Comparison of ENCODE assay signal across 8 mouse cellular contexts in genomic region chr1:123974621-123975020, GRCm38 (mm10).
DNase-seq lines count a peak whose midpoint lies in the region; TF ChIP-seq lines count a peak whose summit lies in the region.

No protein-coding gene starts in this region.

- TF ChIP-seq EP300 in MEL (IDR thresholded peaks at IDR 0.05; ENCODE audit: low read depth in 1 of 2, low read length in 2 of 2): no peak

- H3K27ac ChIP-seq in left cerebral cortex, adult 2 months: no peak overlapping the region
- no peak overlapping the region for H3K27ac ChIP-seq in MEL (ENCODE audit: control insufficient read depth, low read depth, low read length)

- H3K9me3 ChIP-seq in MEL (replicated peaks; ENCODE audit: insufficient read depth, low read length): no peaks in the 10 kb centered on the region

- H3K36me3 ChIP-seq in MEL (ENCODE audit: control insufficient read depth in 1 of 2, insufficient read depth in 2 of 2, low read length in 2 of 2): no peaks in the 10 kb centered on the region

- no peak for DNase-seq in left cerebral cortex, adult 2 months (ENCODE audit: extremely low spot score in 1 of 2, low spot score in 2 of 2)
- no peak for DNase-seq in left cerebral cortex, adult 11 months (ENCODE audit: low spot score)
- peak; percentile 23 for DNase-seq in MEL (ENCODE audit: low read depth, low spot score)
- peak; percentile 76 for DNase-seq in brain, adult 2 months (ENCODE audit: low read depth, low spot score)
- peak; percentile 47 to 58 for DNase-seq in kidney, postnatal 4 days
- no peak for DNase-seq in gastrocnemius, postnatal 10 days
- DNase-seq in gastrocnemius, postnatal 25 days: no peak
- DNase-seq in thymus, postnatal 0 days (ENCODE audit: low spot score): no peak

- intact Hi-C loops in left cerebral cortex, adult 2 months (cut with DNase I): loop anchor here (5.0 kb wide), 1 partner anchor 68 kb away; no protein-coding TSS in a partner anchor

- no peaks in the 10 kb centered on the region for H3K79me2 ChIP-seq in MEL (ENCODE audit: control insufficient read depth, insufficient read depth, low read length, poor library complexity)

- no peaks in the 10 kb centered on the region for H3K27me3 ChIP-seq in MEL (ENCODE audit: control insufficient read depth in 1 of 2, insufficient read depth in 2 of 2, low read length in 2 of 2)

- H3K9ac ChIP-seq in MEL (ENCODE audit: control insufficient read depth, low read depth, low read length, poor library complexity, severe bottlenecking): no peak overlapping the region

- TF ChIP-seq CTCF in left cerebral cortex, adult 2 months (IDR thresholded peaks at IDR 0.05): peak; percentile 64
- peak in 2 of 3 experiments; percentile 38 to 55; a peak in 5 of 6 replicates for TF ChIP-seq CTCF in MEL (IDR thresholded peaks at IDR 0.05 in 2 of 3, conservative IDR thresholded peaks at IDR 0.05 in 1 of 3; ENCODE audit: control insufficient read depth in 1 of 3, insufficient read depth in 1 of 3, low read depth in 2 of 3, low read length in 3 of 3, poor library complexity in 1 of 3, severe bottlenecking in 1 of 3)

- H3K4me1 ChIP-seq in MEL (ENCODE audit: control insufficient read depth in 1 of 2, insufficient read depth in 2 of 2, low read length in 2 of 2): no peaks in the 10 kb centered on the region

- TF ChIP-seq POLR2A in MEL (IDR thresholded peaks at IDR 0.05; ENCODE audit: control insufficient read depth in 1 of 2, insufficient read depth in 1 of 2, low read depth in 1 of 2, low read length in 2 of 2, poor library complexity in 1 of 2): no peak

- TF ChIP-seq RAD21 in MEL (IDR thresholded peaks at IDR 0.05; ENCODE audit: low read depth, low read length): peak; percentile 4; the same call in 1 of the 2 replicates

- H3K4me3 ChIP-seq in left cerebral cortex, adult 2 months: no peak overlapping the region
- no peak overlapping the region for H3K4me3 ChIP-seq in MEL (ENCODE audit: control insufficient read depth in 1 of 2, insufficient read depth in 1 of 2, low read depth in 2 of 2, low read length in 2 of 2)

TF ChIP-seq in MEL, 35 proteins besides CTCF, POLR2A, EP300 and RAD21:
- no peak for TF ChIP-seq CHD2 (IDR thresholded peaks at IDR 0.05; ENCODE audit: low read length)
- TF ChIP-seq SMC3 (IDR thresholded peaks at IDR 0.05; ENCODE audit: low read depth, low read length): peak; percentile 37; the same call in 1 of the 2 replicates

Comparison
In these comparisons a context has a peak if more than half of its experiments do, and no peak if none do; other contexts are left out.
1. DNase-seq: peak in MEL (single experiment), brain, adult 2 months (single experiment) and kidney, postnatal 4 days (2 of 2); none in left cerebral cortex, adult 2 months (0 of 2), left cerebral cortex, adult 11 months (single experiment), gastrocnemius, postnatal 10 days (single experiment), gastrocnemius, postnatal 25 days (single experiment) and thymus, postnatal 0 days (single experiment).